Mouse (Mus musculus) adrenal gland, postnatal 25 days (tissue): ENCODE measurements at regions not wholly inside any gene's neighbourhood (a gene's known extent, or its start where the extent isn't known, plus 50 kb on each side); places are given as distances from the start of the nearest gene placed in this dataset.

ENCODE experiments used
- DNase-seq: peaks from one replicate; pipeline ENCODE4 v3.0.0; 2021; ENCODE audit warnings: mixed read lengths

DNA sequence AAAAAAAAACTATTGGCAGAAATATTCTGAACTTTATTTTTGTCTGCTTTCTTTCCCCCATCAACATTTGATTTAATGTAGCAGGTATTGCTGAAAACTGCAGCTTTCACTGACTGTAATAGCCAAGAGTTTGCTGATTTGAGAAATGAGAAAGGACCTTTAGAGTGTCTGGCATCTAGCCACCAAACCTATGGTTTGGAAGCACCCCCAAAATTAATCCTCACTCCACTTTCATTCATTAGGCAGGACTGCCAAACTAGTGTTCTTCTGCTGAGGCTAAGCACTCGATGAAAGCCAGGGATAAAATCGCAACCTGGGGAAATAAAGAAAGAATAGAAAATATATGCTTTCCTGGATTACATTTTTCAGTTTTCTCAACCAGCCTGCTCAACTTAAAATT is 320.4 kb downstream of the Atp6ap1l start:
- DNase-seq = no peak

DNA sequence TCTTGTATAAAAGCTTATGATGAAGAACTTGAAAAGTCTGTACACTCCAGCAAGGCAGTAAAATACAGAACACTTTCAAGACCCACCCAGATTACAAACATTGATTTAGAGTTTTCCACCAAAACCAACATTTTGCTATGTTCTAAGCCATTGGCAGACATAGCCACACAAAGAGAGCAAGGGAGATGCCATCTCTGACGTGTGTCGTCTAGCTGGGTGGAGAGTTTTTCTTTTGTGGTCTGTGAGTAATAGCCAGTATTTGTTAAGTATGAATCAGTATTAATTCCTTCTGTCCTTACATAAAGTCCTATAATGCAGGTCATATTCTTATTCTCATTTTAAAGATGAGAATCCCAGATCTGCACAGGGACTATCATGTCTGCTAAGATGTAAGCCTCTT is 329.8 kb downstream of the Atp6ap1l start:
- no peak for DNase-seq

DNA sequence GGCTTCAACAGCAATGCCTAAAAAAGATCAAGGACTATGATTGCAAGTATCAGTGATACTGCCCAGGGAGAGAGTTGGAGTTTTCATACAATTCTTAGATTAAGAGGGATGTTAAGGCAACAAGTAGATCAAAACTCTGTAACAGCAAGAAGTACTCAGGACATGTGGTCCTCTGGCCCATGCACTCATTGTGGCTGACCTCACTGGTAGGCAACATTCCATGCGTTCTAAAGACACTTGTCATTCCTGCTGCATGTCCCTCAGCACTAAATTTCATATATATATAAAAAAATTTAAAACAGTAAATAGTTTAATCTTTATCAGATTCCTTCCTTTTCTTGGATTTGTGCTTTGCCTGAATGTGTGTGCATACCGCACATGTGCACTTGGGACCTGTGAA is 332.6 kb downstream of the Atp6ap1l start:
- no peak for DNase-seq

DNA sequence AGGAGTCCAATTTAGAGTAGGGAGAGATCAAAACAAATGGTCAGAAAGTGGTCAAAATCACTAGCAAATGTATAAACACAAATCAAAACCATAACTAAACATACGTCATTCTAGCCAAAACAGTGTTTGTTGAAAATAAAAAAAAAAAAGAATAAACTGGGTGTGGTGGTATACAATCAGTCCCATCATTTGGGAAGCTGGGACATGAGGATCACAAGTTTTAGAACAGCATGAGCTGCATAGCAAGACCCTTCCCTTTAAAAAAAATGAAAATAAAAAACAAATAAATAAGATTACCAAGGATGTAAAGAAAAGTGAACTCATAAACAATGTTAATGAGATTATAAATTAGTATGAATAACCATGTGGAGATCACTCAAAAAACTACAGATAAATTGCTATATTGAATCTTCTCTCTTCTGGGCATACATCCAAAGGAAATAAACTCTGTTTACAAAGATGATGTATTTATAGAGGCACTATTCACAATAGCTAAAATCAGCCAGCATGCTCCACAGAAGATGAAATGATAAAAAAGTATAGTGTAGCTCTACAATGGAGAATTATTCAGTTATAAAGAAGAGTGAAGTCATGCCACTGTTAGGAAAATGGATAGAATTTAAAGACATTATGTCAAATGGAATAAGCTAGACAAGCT is 341.8 kb downstream of the Atp6ap1l start:
- DNase-seq = no peak

DNA sequence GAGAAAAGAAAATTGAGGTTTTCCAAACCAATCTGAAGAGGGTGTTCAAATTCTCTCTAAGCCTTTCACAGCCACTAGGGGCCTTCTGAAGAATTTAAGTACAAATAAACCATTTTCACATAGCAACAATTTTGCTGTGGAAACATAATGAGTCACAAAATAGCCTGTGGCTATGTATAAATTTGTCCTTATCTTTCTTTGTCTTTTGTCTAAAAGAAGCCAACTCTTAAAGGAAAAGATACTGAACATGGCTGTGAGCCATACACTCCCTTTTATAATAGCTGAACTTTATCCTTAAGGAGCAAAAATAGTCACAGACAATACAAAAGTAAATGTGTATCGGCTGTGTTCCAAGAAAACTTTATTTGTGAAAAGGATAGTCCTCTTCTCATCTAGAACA is 345.1 kb downstream of the Atp6ap1l start:
- no peak for DNase-seq

DNA sequence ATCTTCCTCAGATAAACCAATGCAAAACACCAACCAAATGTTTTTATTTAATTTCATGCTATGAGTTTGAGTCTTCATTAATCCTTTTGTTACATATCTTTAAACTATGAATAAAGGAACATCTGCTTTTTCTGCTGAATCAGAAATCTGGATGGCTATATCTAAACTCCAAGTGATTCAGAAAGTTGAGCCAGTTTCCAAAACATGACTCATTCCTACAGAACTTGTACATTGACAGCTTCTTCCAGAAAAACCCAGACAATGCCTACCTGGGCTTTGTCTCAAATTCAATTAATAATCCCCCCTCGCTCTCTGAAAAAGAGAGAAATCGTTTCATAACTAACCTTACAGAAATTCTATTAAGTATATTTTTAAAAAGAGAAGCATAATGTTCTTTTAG is 345.7 kb downstream of the Atp6ap1l start:
- no peak for DNase-seq

GRCm38 (mm10) chr13:90551166-90551565 is 354.0 kb downstream of the Atp6ap1l start:
- no peak for DNase-seq

- no peak for DNase-seq
Measured at GRCm38 (mm10) chr13:90546288-90547035, 358.7 kb downstream of the Atp6ap1l start.

DNA sequence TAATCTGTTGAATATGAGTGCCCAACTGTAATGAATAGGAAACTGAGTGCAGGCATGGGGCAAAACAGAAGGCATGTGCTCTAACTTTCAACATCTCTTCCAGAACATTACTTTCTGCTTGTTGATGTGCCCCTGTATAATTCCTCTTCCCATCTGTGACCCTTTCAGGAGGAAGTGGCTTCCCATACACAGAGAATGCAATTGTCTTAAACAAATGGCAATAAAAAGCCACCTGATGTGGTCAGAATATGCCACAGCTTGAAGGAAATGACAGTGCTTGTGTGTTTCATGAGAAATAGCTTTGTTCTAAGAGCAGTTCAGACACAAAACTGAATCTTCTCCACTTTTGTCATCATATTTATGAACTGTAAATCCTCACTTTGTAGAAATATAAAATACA is 359.3 kb downstream of the Atp6ap1l start:
- no peak for DNase-seq

DNA sequence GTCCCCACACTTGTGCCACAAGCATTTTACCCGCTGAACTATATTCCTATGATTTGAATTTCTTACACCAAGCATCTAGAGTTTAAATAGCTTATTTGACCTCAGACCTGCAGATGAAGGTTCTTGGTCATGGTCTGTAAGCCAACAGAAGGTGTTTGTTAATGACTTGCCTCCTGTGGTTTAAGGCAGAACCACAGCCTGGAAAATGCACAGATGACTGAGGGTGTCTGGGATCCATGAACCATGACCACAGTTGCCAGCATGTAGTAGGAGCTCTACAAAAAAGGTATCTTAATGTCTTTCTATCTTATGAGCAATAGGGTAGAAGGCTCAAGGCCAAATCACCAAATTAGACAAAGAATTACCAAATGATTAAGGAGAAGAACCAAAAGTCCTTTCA is 367.6 kb downstream of the Atp6ap1l start:
- DNase-seq = no peak

GRCm38 (mm10) chr13:90526998-90527397 is 378.2 kb downstream of the Atp6ap1l start:
- no peak for DNase-seq

DNA sequence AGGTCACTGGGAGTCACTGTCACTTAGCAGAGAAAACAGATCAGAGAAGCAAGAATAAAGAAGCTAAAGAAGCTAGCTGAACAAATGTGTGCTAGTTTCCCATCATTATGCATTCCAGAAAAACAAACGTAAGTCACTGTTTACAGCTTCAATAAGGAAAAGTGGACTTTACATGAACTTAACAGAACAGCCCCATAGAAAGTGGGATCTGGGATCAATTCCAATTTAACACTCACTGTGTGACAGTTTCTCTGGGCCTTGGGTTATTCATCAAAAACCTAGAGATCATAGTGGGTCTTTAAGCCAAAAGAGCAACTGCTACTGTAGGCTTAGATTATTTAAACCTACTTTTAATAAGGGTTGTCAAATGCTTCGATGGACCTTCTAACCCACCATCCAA is 379.4 kb downstream of the Atp6ap1l start:
- no peak for DNase-seq

- no peak for DNase-seq
Measured at GRCm38 (mm10) chr13:90521758-90522245, 383.4 kb downstream of the Atp6ap1l start.

- no peak for DNase-seq
Measured at GRCm38 (mm10) chr13:90520992-90521757, 384.0 kb downstream of the Atp6ap1l start.

DNA sequence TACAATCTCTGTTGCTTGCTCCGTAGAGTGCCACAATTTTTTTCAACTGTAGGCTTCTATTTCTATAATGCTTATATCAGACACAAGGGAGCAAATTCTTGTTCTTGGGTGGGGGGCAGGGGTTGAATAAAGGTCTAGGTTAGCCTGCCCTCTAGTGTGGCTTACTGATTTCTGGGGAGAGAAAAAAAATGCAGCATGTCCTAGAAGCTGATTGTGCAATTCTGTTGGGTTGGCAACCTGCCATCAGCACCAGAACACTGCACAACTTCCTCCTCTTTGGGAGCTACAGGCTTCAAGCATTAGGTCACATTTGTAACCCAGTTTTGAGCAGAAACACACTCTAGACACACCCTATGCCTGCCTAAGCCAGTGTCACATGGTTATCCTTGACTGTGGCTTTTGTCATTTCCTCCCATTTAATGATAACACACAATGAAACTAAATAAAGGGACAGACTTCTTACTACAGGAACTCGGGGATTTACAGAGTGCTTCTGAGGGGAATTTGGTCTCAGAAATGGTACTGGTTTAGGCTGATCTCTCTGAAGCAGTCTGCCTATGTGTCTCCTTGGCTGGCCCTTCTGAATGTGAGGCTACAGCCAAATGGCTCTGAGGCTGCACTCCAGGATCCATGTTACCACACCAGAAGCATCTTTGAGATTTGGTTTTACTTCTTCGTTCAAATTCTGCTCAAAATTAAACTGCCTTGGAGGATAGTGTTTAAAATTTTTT is 389.2 kb downstream of the Atp6ap1l start:
- peak; percentile 84 for DNase-seq

- no peak for DNase-seq
Measured at GRCm38 (mm10) chr13:90513867-90514266, 391.3 kb downstream of the Atp6ap1l start.

- no peak for DNase-seq
Measured at GRCm38 (mm10) chr13:90512786-90513401, 392.3 kb downstream of the Atp6ap1l start.

DNA sequence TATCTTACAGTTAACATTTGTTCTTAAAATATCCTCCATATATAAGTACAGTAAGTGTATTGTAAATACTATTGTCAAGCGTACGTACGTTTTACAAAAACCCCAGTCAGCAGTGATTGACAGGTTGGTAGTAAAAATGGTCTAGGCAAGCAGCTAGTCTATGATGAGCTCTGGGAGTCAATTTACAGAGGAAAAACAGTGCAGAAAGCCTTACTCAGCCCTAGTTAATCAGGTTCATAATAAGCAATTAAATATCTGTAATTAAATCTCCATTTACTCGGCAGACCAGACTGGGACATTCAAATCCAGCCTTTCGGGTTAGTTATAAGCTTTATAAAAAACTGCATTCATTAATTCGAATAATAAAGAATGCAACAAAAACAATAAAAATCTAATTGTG is 394.7 kb downstream of the Atp6ap1l start:
- no peak for DNase-seq

DNA sequence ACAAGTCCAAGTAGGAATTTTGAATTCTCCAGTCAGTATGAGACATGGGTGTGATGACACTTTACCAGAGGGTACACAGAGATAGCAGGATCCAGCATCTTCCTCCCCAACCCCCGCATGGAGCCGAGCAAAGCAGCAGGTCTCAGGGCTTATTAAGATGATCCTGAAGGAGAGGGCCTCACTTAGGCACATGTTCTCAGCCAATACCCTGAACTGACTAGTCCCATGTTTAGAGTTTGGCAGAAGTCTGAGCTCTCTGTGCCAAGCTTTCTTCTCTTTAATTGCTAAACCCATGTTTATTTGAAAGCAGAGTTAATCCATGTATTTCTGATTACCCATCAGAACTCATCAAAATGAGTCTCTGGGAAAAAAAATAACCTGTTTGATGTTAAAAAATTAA is 402.0 kb downstream of the Atp6ap1l start:
- no peak for DNase-seq

DNA sequence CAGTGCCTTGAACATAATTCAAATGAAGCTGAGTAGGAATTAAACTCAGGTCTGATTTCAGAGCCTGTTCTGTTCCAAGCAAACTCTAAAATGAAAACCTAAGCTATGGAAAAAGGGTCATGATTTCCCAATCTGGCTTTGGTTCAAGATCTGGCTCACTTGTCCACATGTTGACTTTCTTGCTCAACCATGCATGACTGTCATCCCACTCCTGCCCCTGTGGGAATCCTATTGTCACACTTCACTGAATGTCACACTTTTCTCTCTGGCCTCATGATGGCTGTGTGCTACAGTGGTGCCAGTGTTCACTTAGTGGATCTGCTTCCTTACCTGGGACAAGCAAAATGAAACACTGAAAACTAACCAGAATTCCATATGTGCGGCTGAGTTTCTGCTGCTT is 403.0 kb downstream of the Atp6ap1l start:
- DNase-seq = no peak

GRCm38 (mm10) chr13:90498978-90499377 is 406.2 kb downstream of the Atp6ap1l start:
- no peak for DNase-seq

DNA sequence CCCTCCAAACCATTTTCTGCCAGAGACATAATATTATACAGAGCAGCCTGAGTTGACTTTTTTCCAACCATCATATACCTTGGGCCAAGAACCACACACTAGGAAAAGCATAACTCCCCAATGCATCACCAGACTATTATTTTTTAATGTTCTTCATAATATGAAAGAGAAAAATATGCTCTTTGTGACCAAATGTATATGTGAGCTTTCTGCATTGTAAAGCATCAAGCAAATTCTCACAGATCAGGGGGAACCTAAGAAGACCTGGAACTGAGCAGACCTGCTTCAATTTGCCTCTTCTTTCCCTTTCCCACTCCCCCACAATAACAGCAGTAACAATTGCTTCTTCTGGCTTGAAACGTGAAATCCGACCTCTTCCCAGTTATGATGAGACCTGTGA is 407.6 kb downstream of the Atp6ap1l start:
- DNase-seq = no peak
